Mouse (Mus musculus): ENCODE results near the gene Dlx6. TPM values are rescaled to one million over a fixed set of nuclear protein-coding genes. Genes with fewer than 3 reads are reported as not detected.

Gene Dlx6
- total and polyA plus RNA-seq, 2 experiments, result not detected

DNA sequence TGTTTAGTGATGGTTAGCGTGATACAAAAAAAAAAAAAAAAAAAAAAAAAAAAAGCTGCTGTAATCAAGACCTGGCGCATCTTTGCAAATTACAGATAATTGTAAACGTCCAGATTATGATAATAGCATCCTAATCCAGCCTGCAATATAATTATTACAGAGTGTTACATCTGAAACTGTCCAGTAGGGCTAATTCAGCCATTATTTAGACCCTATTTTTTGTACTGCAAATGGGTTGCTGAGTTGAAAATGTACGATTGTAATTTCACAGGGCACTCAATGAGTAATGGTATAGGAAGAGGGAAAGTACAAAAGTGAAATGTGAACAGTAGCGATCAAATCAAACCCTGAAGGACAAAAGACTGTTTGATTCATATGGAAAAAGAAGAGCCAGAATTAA lies 8.6 kb downstream of the Dlx6 start:
- TF ChIP-seq POLR2A (IDR thresholded peaks at IDR 0.05; ENCODE audit: extremely low read depth, insufficient read depth, low read length), result no peak
- no peak for TF ChIP-seq CTCF (IDR thresholded peaks at IDR 0.05; ENCODE audit: low read depth, low read length)
- Histone ChIP-seq H3K79me2 (ENCODE audit: control insufficient read depth, insufficient read depth, low read length) (no peaks in the 10 kb centered on the region), H3K4me1 (ENCODE audit: control insufficient read depth, insufficient read depth, low read length) (no peaks in the 10 kb centered on the region), H3K27ac (replicated peaks; ENCODE audit: insufficient read depth, low read depth, low read length) (no peak overlapping the region), H3K4me3 (ENCODE audit: insufficient read depth, low read depth, low read length) (no peak overlapping the region), H3K9ac (ENCODE audit: low read depth, low read length) (no peak overlapping the region), H3K27me3 (ENCODE audit: control insufficient read depth, insufficient read depth, low read length) (peaks cover 33% of the 10 kb centered on the region), H3K36me3 (ENCODE audit: control insufficient read depth, insufficient read depth, low read length) (no peaks in the 10 kb centered on the region)
- no peak for DNase-seq (ENCODE audit: extremely low read depth, low read depth, low spot score)
- 10% methylated on average over 5 of the region's 5 CpGs for WGBS

DNA sequence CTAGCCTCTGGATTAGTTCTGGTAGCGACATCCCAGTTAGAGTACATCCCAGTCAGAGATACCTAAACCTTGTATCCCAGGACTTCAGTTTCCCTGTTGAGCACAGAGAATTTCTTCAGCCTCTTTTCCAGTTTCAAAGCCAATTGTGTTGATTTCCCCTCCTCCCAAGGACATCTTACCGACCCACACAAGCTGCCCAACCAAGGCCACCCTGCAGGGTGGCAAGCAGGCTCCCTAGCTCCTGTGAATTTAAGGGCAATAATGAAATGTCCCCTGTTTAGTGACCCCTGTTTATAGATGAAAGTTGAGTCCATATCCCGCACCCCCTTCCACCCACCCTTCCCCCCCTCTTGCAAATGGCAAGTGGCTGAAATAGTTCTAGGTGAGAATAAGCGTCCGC lies 9.7 kb downstream of the Dlx6 start:
- peaks cover 34% of the 10 kb centered on the region for H3K27me3 ChIP-seq (ENCODE audit: control insufficient read depth, insufficient read depth, low read length)
- H3K79me2 ChIP-seq (ENCODE audit: control insufficient read depth, insufficient read depth, low read length), result no peaks in the 10 kb centered on the region
- TF ChIP-seq POLR2A (IDR thresholded peaks at IDR 0.05; ENCODE audit: extremely low read depth, insufficient read depth, low read length), result no peak
- no peak for TF ChIP-seq CTCF (IDR thresholded peaks at IDR 0.05; ENCODE audit: low read depth, low read length)
- H3K27ac ChIP-seq (replicated peaks; ENCODE audit: insufficient read depth, low read depth, low read length), result no peak overlapping the region
- H3K9ac ChIP-seq (ENCODE audit: low read depth, low read length), result no peak overlapping the region
- no peaks in the 10 kb centered on the region for H3K4me1 ChIP-seq (ENCODE audit: control insufficient read depth, insufficient read depth, low read length)
- 5% methylated on average over 5 of the region's 5 CpGs for WGBS
- no peak overlapping the region for H3K4me3 ChIP-seq (ENCODE audit: insufficient read depth, low read depth, low read length)
- no peak for DNase-seq (ENCODE audit: extremely low read depth, low read depth, low spot score)
- no peaks in the 10 kb centered on the region for H3K36me3 ChIP-seq (ENCODE audit: control insufficient read depth, insufficient read depth, low read length)

DNA sequence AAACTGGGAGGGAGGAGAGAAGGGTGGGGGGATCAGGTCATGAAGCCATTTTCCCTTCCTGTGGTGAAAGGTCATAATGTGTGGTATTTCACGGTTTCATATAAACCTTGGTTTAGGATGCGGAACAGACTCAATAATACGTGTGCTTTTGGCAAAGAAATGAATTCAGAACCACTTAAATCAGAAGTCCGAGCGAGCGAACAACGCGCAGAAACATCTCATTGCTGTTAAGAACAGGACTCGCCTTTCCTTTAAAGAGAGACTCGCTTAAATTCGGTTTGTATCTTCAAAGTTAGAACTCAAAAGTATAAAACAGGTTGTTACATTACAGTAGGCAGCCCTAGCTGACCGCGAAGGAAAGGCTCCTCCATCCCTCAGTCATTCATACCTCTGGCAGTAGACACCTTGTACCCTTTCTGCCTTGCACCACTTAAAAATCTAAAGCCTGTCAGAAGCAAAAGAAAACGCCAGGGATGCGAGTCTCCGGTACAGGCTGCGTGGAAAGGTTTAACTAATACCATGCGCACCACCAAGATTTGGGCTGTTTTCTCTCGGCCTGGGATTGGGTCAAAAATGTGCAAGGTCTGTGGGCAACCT lies 10.4 kb downstream of the Dlx6 start:
- no peak for DNase-seq (ENCODE audit: extremely low read depth, low read depth, low spot score)
- WGBS, result 5% methylated on average over 19 of the region's 19 CpGs
- Histone ChIP-seq H3K4me1 (ENCODE audit: control insufficient read depth, insufficient read depth, low read length) (no peaks in the 10 kb centered on the region), H3K36me3 (ENCODE audit: control insufficient read depth, insufficient read depth, low read length) (no peaks in the 10 kb centered on the region), H3K4me3 (ENCODE audit: insufficient read depth, low read depth, low read length) (no peak overlapping the region), H3K27ac (replicated peaks; ENCODE audit: insufficient read depth, low read depth, low read length) (no peak overlapping the region), H3K27me3 (ENCODE audit: control insufficient read depth, insufficient read depth, low read length) (peaks cover 38% of the 10 kb centered on the region), H3K9ac (ENCODE audit: low read depth, low read length) (no peak overlapping the region), H3K79me2 (ENCODE audit: control insufficient read depth, insufficient read depth, low read length) (no peaks in the 10 kb centered on the region)
- TF ChIP-seq CTCF (IDR thresholded peaks at IDR 0.05; ENCODE audit: low read depth, low read length) (no peak), POLR2A (IDR thresholded peaks at IDR 0.05; ENCODE audit: extremely low read depth, insufficient read depth, low read length) (no peak)

GRCm38 (mm10) chr6:6874073-6874771 lies 11.1 kb downstream of the Dlx6 start:
- H3K36me3 ChIP-seq (ENCODE audit: control insufficient read depth, insufficient read depth, low read length), result no peaks in the 10 kb centered on the region
- peaks cover 38% of the 10 kb centered on the region for H3K27me3 ChIP-seq (ENCODE audit: control insufficient read depth, insufficient read depth, low read length)
- no peak overlapping the region for H3K4me3 ChIP-seq (ENCODE audit: insufficient read depth, low read depth, low read length)
- DNase-seq (ENCODE audit: extremely low read depth, low read depth, low spot score), result no peak
- H3K4me1 ChIP-seq (ENCODE audit: control insufficient read depth, insufficient read depth, low read length), result peaks cover 1% of the 10 kb centered on the region; the same call in 1 of the 2 replicates
- TF ChIP-seq POLR2A (IDR thresholded peaks at IDR 0.05; ENCODE audit: extremely low read depth, insufficient read depth, low read length), result no peak
- no peak for TF ChIP-seq CTCF (IDR thresholded peaks at IDR 0.05; ENCODE audit: low read depth, low read length)
- WGBS, result 5% methylated on average over 25 of the region's 25 CpGs
- no peaks in the 10 kb centered on the region for H3K79me2 ChIP-seq (ENCODE audit: control insufficient read depth, insufficient read depth, low read length)
- no peak overlapping the region for H3K27ac ChIP-seq (replicated peaks; ENCODE audit: insufficient read depth, low read depth, low read length)
- no peak overlapping the region for H3K9ac ChIP-seq (ENCODE audit: low read depth, low read length)

DNA sequence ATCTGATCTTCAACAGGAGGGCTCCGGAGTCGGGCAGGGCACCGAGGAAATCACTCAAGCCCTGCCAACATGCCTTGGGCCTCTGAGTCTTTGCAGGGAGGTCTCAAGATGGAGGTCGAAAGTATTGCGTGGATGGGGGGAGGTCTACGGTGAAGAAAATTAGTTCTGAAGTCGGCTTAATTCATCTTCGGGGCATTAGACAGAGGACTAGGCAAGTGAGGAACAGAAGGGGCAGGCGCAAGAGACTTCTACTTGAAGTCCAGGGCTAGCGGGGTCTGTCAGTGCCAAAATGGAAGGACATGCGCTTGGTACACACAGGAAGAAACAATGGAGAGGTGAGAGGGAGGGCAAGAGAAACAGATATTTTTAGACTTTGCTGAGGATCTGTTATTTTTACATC lies 12.0 kb downstream of the Dlx6 start:
- TF ChIP-seq POLR2A (IDR thresholded peaks at IDR 0.05; ENCODE audit: extremely low read depth, insufficient read depth, low read length) (no peak), CTCF (IDR thresholded peaks at IDR 0.05; ENCODE audit: low read depth, low read length) (no peak)
- DNase-seq (ENCODE audit: extremely low read depth, low read depth, low spot score), result no peak
- 3% methylated on average over 11 of the region's 11 CpGs for WGBS
- H3K4me3 ChIP-seq (ENCODE audit: insufficient read depth, low read depth, low read length), result no peak overlapping the region
- H3K4me1 ChIP-seq (ENCODE audit: control insufficient read depth, insufficient read depth, low read length), result peaks cover 6% of the 10 kb centered on the region
- H3K79me2 ChIP-seq (ENCODE audit: control insufficient read depth, insufficient read depth, low read length), result no peaks in the 10 kb centered on the region
- no peak overlapping the region for H3K27ac ChIP-seq (replicated peaks; ENCODE audit: insufficient read depth, low read depth, low read length)
- no peaks in the 10 kb centered on the region for H3K36me3 ChIP-seq (ENCODE audit: control insufficient read depth, insufficient read depth, low read length)
- no peak overlapping the region for H3K9ac ChIP-seq (ENCODE audit: low read depth, low read length)
- peaks cover 39% of the 10 kb centered on the region for H3K27me3 ChIP-seq (ENCODE audit: control insufficient read depth, insufficient read depth, low read length)

GRCm38 (mm10) chr6:6875676-6876075 lies 12.5 kb downstream of the Dlx6 start:
- TF ChIP-seq CTCF (IDR thresholded peaks at IDR 0.05; ENCODE audit: low read depth, low read length) (no peak), POLR2A (IDR thresholded peaks at IDR 0.05; ENCODE audit: extremely low read depth, insufficient read depth, low read length) (no peak)
- 11% methylated on average over 9 of the region's 9 CpGs for WGBS
- H3K27me3 ChIP-seq (ENCODE audit: control insufficient read depth, insufficient read depth, low read length), result peaks cover 39% of the 10 kb centered on the region

More at GRCm38 (mm10) chr6:6875676-6876075, 12.5 kb downstream of the Dlx6 start:
- Histone ChIP-seq H3K36me3 (ENCODE audit: control insufficient read depth, insufficient read depth, low read length) (no peaks in the 10 kb centered on the region), H3K4me1 (ENCODE audit: control insufficient read depth, insufficient read depth, low read length) (peaks cover 6% of the 10 kb centered on the region), H3K4me3 (ENCODE audit: insufficient read depth, low read depth, low read length) (no peak overlapping the region), H3K27ac (replicated peaks; ENCODE audit: insufficient read depth, low read depth, low read length) (no peak overlapping the region), H3K79me2 (ENCODE audit: control insufficient read depth, insufficient read depth, low read length) (no peaks in the 10 kb centered on the region), H3K9ac (ENCODE audit: low read depth, low read length) (no peak overlapping the region)
- DNase-seq (ENCODE audit: extremely low read depth, low read depth, low spot score), result no peak

Data from liver, adult 2 months (tissue).